Mouse (Mus musculus): ENCODE measurements around the gene Pik3r6. TPM values are rescaled to one million over a fixed set of nuclear protein-coding genes. Genes with fewer than 3 reads are reported as not detected.

Gene Pik3r6
- total RNA-seq, 2 experiments from 2014 or later, result 4.9 to 5.6 TPM

- no peak for DNase-seq (ENCODE audit: low spot score)
- intact Hi-C loops (cut with DNase I), result no loop called here
Observed at GRCm38 (mm10) chr11:68521352-68521751, 18.5 kb downstream of the Pik3r6 start.

- intact Hi-C loops (cut with DNase I), result no loop called here
- no peak for DNase-seq (ENCODE audit: low spot score)
Observed at GRCm38 (mm10) chr11:68526441-68526840, 23.6 kb downstream of the Pik3r6 start.

GRCm38 (mm10) chr11:68531066-68531806 is 28.4 kb downstream of the Pik3r6 start:
- intact Hi-C loops (cut with DNase I), result no loop called here
- DNase-seq (ENCODE audit: low spot score), result no peak

GRCm38 (mm10) chr11:68531941-68532535 is 29.2 kb downstream of the Pik3r6 start:
- DNase-seq (ENCODE audit: low spot score), result no peak
- intact Hi-C loops (cut with DNase I), result no loop called here

- DNase-seq (ENCODE audit: low spot score), result no peak
- intact Hi-C loops (cut with DNase I), result no loop called here
Observed at GRCm38 (mm10) chr11:68532773-68533172, 30.0 kb downstream of the Pik3r6 start.

GRCm38 (mm10) chr11:68533971-68534475 is 31.2 kb downstream of the Pik3r6 start:
- intact Hi-C loops (cut with DNase I), result no loop called here
- no peak for DNase-seq (ENCODE audit: low spot score)

- DNase-seq (ENCODE audit: low spot score), result no peak
- intact Hi-C loops (cut with DNase I), result no loop called here
Observed at GRCm38 (mm10) chr11:68536026-68536425, 33.2 kb downstream of the Pik3r6 start.

GRCm38 (mm10) chr11:68536465-68536864 is 33.6 kb downstream of the Pik3r6 start:
- intact Hi-C loops (cut with DNase I), result no loop called here
- no peak for DNase-seq (ENCODE audit: low spot score)

- DNase-seq (ENCODE audit: low spot score), result no peak
- intact Hi-C loops (cut with DNase I), result no loop called here
Observed at GRCm38 (mm10) chr11:68539621-68540020, 36.8 kb downstream of the Pik3r6 start.

GRCm38 (mm10) chr11:68544554-68544953 is 41.7 kb downstream of the Pik3r6 start:
- no peak for DNase-seq (ENCODE audit: low spot score)
- intact Hi-C loops (cut with DNase I), result loop anchor here (2.0 kb wide), 1 partner anchor 52 kb away; no protein-coding TSS in a partner anchor

- DNase-seq (ENCODE audit: low spot score), result no peak
- intact Hi-C loops (cut with DNase I), result loop anchor here (2.0 kb wide), 1 partner anchor 52 kb away; no protein-coding TSS in a partner anchor
Observed at GRCm38 (mm10) chr11:68545172-68545571, 42.4 kb downstream of the Pik3r6 start.

- intact Hi-C loops (cut with DNase I), result loop anchor here (2.0 kb wide), 1 partner anchor 53 kb away; no protein-coding TSS in a partner anchor
- no peak for DNase-seq (ENCODE audit: low spot score)
Observed at GRCm38 (mm10) chr11:68545682-68546222, 42.9 kb downstream of the Pik3r6 start.

GRCm38 (mm10) chr11:68547484-68547883 is 44.7 kb downstream of the Pik3r6 start:
- DNase-seq (ENCODE audit: low spot score), result no peak
- intact Hi-C loops (cut with DNase I), result no loop called here

GRCm38 (mm10) chr11:68549597-68549996 is 46.8 kb downstream of the Pik3r6 start:
- intact Hi-C loops (cut with DNase I), result no loop called here

GRCm38 (mm10) chr11:68550358-68550757 is 47.5 kb downstream of the Pik3r6 start:
- DNase-seq (ENCODE audit: low spot score), result no peak
- intact Hi-C loops (cut with DNase I), result no loop called here

More at GRCm38 (mm10) chr11:68549597-68549996, 46.8 kb downstream of the Pik3r6 start:
- DNase-seq (ENCODE audit: low spot score), result no peak

- no peak for DNase-seq (ENCODE audit: low spot score)
- intact Hi-C loops (cut with DNase I), result loop anchor here (2.0 kb wide), 1 partner anchor 69 kb away; no protein-coding TSS in a partner anchor
Observed at GRCm38 (mm10) chr11:68553981-68554471, 51.2 kb downstream of the Pik3r6 start.

- intact Hi-C loops (cut with DNase I), result loop anchor here (2.0 kb wide), 1 partner anchor 71 kb away; no protein-coding TSS in a partner anchor
- DNase-seq (ENCODE audit: low spot score), result no peak
Observed at GRCm38 (mm10) chr11:68555918-68556584, 53.2 kb downstream of the Pik3r6 start, which contains the start of gene Mfsd6l. Gene Mfsd6l (plus strand): TSS chr11:68556186.

- intact Hi-C loops (cut with DNase I), result no loop called here
- no peak for DNase-seq (ENCODE audit: low spot score)
Observed at GRCm38 (mm10) chr11:68559546-68559945, 56.7 kb downstream of the Pik3r6 start.

- intact Hi-C loops (cut with DNase I), result no loop called here
- no peak for DNase-seq (ENCODE audit: low spot score)
Observed at GRCm38 (mm10) chr11:68561957-68562950, 59.4 kb downstream of the Pik3r6 start.

All from heart, postnatal 25 days (tissue).